Mouse (Mus musculus) lung, postnatal 0 days (tissue): ENCODE measurements at regions not wholly inside any gene's neighbourhood (a gene's known extent, or its start where the extent isn't known, plus 50 kb on each side); places are given as distances from the start of the nearest gene placed in this dataset.

ENCODE experiments used
- ATAC-seq: fragments of 200-750 bp; cut with Nextera tagmentation; 2 replicates; pipeline ENCODE4 v1.8.0; 2017; ENCODE audit warnings: moderate library complexity
- DNase-seq: peaks from one replicate; pipeline ENCODE4 v3.0.0-alpha.2; 2016; ENCODE audit warnings: low spot score
- H3K27ac ChIP-seq: fragments of 300-500 bp; sonication (generic); 2 replicates; pipeline ENCODE4 v1.5.1; 2014; ENCODE audit warnings: antibody characterized with exemption, mild to moderate bottlenecking, low read length, mixed read lengths
- H3K27me3 ChIP-seq: fragments of 300-500 bp; sonication (generic); replicated peaks from 2 replicates; pipeline ENCODE4 v1.6.1; 2014; ENCODE audit warnings: low read length, mixed read lengths; ENCODE audit not compliant: insufficient read depth
- H3K36me3 ChIP-seq: fragments of 300-500 bp; sonication (generic); 2 replicates; pipeline ENCODE4 v1.6.1; 2014; ENCODE audit warnings: low read length, mixed read lengths; ENCODE audit not compliant: insufficient read depth
- H3K4me1 ChIP-seq: fragments of 300-500 bp; sonication (generic); 2 replicates; pipeline ENCODE4 v1.6.1; 2014; ENCODE audit warnings: antibody characterized with exemption, low read depth, low read length, mixed read lengths; ENCODE audit not compliant: insufficient read depth
- H3K4me2 ChIP-seq: fragments of 300-500 bp; sonication (generic); replicated peaks from 2 replicates; pipeline ENCODE4 v1.6.1; 2014; ENCODE audit warnings: low read depth, mild to moderate bottlenecking, low read length, moderate library complexity, mixed read lengths
- H3K4me3 ChIP-seq: fragments of 300-500 bp; sonication (generic); 2 replicates; pipeline ENCODE4 v1.5.1; 2014; ENCODE audit warnings: low read depth, low read length
- H3K9ac ChIP-seq: fragments of 300-500 bp; sonication (generic); replicated peaks from 2 replicates; pipeline ENCODE4 v1.6.1; 2014; ENCODE audit warnings: low read depth, mild to moderate bottlenecking
- H3K9me3 ChIP-seq: fragments of 300-500 bp; sonication (generic); 2 replicates; pipeline ENCODE4 v1.6.1; 2016; ENCODE audit warnings: low read length, mixed read lengths
- CTCF ChIP-seq: IDR thresholded peaks from 2 replicates; pipeline ENCODE4 v1.5.1; 2016; ENCODE audit warnings: antibody characterized with exemption, mild to moderate bottlenecking
- EP300 ChIP-seq: IDR thresholded peaks from 2 replicates; pipeline ENCODE4 v1.6.1; 2016; ENCODE audit warnings: antibody characterized with exemption, mild to moderate bottlenecking, control low read depth
- WGBS: fragments of 180-500 bp; shearing (Covaris S2); extraction: QIAGEN DNeasy Blood & Tissue Kit; methylation state at CpG from one replicate; pipeline ENCODE4 v1.1.7; 2014; 5-methylcytosine and 5-hydroxymethylcytosine counted together

DNA sequence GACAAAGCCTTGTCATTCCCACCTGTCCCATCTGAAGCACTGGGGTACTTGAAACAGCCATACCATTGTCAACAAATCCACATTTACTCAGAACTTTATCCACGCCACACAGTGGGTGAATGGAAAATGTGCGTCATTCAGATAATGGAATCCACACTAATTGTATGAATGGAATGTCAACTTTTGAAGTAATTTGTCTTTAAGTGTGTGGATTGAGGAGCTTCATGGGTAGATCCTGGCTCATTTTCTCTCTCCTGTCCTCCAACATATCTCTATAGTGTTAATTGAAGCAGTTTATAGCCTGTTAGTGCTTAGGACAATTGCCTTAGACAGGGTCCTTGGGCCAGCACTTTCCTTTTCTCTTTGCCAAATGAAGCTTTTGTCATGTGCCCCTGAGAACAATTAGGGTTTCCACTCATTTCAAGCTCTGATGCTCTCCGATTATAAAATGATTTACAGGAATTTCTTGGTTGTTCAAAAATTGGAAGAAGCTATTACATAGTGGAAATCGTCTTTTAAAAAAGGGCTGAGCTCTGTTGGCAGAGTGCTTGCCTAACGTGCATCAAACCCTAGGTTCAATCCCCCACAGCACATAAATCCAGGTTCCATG, 140.4 kb downstream of the Snx18 start:
- H3K4me2 ChIP-seq, result no peak overlapping the region
- 71% methylated on average over 5 of the region's 5 CpGs for whole genome bisulfite sequencing
- no peak for DNase-seq

DNA sequence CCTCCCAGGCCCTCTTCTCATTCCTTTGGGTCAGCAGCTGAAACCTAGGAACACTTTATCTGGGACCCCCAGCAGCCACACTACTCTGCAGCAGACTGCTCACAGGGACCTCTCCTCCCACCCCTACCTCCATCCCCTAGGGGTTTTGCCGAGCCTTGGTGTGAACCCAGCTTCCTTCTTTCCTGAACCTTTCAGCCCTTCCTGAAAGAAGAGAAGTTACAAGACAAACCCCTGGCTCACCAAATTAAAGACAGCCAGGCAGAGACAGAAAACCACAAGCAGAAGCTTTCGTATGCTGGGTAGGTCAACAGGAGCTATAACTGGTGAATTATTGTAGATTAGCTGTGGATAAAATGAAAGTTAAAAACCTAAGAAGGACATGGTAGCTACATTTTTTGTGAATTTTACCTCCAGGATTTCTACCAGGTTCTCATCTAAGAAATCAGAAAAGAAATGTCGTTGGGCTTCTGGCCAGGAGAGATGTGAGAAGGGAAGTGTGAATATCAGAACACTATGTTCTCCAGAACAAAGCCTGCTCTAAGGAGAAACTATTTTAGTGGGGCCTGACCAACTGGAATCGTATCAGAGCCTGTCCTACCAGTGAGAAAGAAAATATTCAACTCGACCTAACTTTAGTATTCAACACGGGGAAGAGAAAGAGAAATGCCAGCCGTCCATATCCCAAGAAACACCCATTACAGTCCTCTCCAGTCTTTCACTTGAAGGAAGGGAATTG, 147.4 kb downstream of the Snx18 start:
- 67% methylated on average over 7 of the region's 7 CpGs for WGBS
- Histone ChIP-seq H3K4me2 (no peak overlapping the region), H3K36me3 (no peaks in the 10 kb centered on the region), H3K27ac (no peak overlapping the region), H3K4me1 (no peaks in the 10 kb centered on the region), H3K9me3 (no peaks in the 10 kb centered on the region), H3K27me3 (no peaks in the 10 kb centered on the region), H3K4me3 (no peak overlapping the region), H3K9ac (no peak overlapping the region)
- DNase-seq (no peak), ATAC-seq (no peak)
- no peak for TF ChIP-seq CTCF
- TF ChIP-seq EP300, result no peak

More for the DNA sequence above, 140.4 kb downstream of the Snx18 start:
- TF ChIP-seq EP300 (no peak), CTCF (no peak)
- H3K9ac ChIP-seq, result no peak overlapping the region
- no peaks in the 10 kb centered on the region for H3K27me3 ChIP-seq
- H3K4me1 ChIP-seq, result no peaks in the 10 kb centered on the region
- no peak overlapping the region for H3K4me3 ChIP-seq
- ATAC-seq, result no peak
- H3K36me3 ChIP-seq, result no peaks in the 10 kb centered on the region
- H3K27ac ChIP-seq, result no peak overlapping the region
- H3K9me3 ChIP-seq, result no peaks in the 10 kb centered on the region

DNA sequence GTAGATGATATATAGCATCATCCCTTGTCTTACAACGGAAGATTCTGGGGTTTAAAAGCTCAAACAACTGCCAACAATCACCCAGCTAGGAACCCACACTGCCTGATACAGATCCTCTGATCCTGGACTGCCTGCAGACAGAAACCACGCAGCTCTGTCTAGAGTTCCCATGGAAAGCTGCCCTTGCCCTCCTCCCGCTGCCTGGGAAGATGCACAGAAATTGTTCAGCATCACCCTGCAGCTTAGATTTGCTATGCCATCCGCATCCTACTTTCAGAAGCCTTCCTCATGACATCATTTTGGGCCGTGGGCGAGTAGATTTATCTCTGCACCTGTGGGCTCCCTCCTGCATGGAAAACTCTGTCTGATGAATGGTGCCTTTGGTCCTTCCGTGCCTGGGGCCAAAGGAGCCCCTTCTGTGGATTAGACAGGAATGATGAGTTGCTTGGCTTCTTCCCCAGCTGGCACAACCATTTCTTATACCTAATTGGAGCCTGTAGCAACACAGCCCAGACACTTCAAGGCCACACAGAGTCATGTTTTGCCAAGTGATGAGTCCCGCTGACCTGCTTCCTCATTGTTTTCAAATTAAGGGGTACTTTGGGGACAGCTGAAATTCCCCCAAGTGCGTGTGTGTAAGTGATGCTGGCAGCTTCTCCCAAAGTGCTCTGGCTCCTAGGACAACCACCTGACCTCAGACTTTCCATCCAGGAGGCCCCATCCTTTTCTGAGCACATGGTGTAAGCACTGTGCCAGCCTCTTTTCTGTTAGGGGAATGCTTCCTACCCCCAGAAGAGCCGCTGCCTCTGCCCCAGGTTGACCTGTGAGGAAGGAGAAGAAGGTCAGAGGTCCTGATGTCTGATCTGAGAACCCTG, 153.9 kb downstream of the Snx18 start:
- 61% methylated on average over 10 of the region's 10 CpGs for WGBS
- Histone ChIP-seq H3K36me3 (no peaks in the 10 kb centered on the region), H3K4me3 (no peak overlapping the region), H3K4me1 (no peaks in the 10 kb centered on the region), H3K27ac (no peak overlapping the region), H3K27me3 (no peaks in the 10 kb centered on the region), H3K9ac (no peak overlapping the region), H3K4me2 (no peak overlapping the region), H3K9me3 (no peaks in the 10 kb centered on the region)
- no peak for ATAC-seq
- TF ChIP-seq EP300 (no peak), CTCF (no peak)
- no peak for DNase-seq

DNA sequence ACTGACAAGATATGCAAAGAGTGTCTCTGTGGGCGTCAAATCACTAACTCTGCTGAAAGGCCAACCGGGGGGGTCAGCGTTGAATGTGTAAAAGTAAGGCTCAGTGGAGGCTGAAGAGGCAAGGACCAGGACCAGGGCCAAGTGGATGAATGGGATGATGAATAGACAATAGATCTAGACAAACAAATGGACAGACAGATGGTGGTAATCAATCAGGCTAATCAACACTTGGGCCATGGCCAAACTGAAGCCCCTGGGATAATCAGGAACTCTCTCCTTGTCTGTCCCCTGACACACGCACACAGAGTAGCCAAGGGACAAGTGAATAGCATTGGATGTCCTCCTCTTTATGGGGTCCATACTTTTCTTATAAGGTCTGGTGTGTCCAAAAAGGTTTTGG, 154.9 kb downstream of the Snx18 start:
- Histone ChIP-seq H3K9ac (no peak overlapping the region), H3K9me3 (no peaks in the 10 kb centered on the region), H3K27me3 (no peaks in the 10 kb centered on the region), H3K27ac (no peak overlapping the region), H3K4me1 (no peaks in the 10 kb centered on the region), H3K36me3 (no peaks in the 10 kb centered on the region), H3K4me2 (no peak overlapping the region), H3K4me3 (no peak overlapping the region)
- ATAC-seq (no peak), DNase-seq (no peak)
- 50% methylated on average over 4 of the region's 4 CpGs for WGBS
- TF ChIP-seq CTCF (no peak), EP300 (no peak)

DNA sequence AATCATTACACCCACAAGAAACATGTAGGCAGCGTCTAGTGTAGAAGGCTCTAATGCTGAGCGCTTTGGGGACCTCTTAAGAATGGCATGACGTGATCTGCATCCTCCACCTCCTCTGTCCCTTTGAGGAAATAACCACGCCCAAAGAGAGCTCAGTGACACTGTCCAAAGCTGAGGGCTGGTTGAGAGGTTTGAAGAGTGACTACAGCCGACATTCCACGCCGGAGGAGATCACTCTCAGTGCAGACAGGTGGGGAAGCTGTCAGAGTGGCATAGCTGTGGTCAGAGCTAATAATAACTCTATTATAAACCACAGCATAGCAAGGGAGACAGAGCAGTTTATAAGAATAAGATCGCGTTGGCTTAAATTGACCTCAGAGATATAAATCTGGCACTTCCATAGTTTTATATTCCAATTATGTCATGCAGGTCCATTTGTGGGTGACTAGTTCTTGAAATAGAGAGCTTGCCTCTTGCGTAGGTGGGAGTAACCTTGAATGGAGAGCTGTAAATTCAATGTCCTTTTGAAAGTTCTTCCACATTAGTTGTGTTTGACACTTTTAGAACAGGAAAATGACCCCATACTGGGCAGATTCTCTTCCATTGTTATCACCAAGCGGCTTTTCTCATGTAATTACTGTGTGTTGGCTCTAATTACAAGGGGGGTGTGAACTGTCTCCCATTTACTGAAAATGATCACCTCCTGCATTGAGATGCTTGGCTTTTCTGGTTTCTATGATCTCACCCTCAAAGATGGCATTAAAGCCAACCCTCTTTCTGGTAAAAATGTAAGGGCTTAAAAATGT, 161.7 kb downstream of the BC067074 start:
- WGBS, result 51% methylated on average over 11 of the region's 11 CpGs
- ATAC-seq (peak; percentile 95), DNase-seq (peak; percentile 59)
- Histone ChIP-seq H3K36me3 (no peaks in the 10 kb centered on the region), H3K4me2 (no peak overlapping the region), H3K9ac (no peak overlapping the region), H3K9me3 (no peaks in the 10 kb centered on the region), H3K4me1 (no peaks in the 10 kb centered on the region), H3K4me3 (no peak overlapping the region), H3K27ac (no peak overlapping the region), H3K27me3 (no peaks in the 10 kb centered on the region)
- peak; percentile 87 for TF ChIP-seq EP300
- no peak for TF ChIP-seq CTCF

DNA sequence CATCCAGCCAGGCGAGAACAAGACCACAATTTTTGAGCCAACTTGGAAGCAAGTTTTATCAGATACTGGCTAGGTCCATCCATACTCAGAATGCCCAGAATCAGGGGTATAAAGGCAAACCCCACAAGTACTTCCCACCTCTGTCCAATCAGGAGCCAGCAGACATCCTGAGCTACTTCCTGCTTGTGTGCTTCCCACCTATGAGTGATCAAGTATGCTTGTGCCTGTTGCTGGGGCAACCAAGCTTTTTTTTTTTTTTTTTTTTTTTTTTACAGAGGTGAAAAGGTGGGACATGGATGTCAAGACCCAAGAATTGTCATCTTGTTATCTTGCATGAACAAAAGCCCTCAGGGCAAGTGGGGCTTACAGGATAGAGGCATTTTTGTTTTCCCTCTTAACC, 155.4 kb downstream of the BC067074 start:
- H3K27ac ChIP-seq, result no peak overlapping the region
- no peaks in the 10 kb centered on the region for H3K36me3 ChIP-seq
- no peaks in the 10 kb centered on the region for H3K27me3 ChIP-seq
- H3K4me3 ChIP-seq, result no peak overlapping the region
- H3K4me2 ChIP-seq, result no peak overlapping the region
- TF ChIP-seq CTCF, result no peak
- TF ChIP-seq EP300, result no peak
- no peak for DNase-seq
- 78% methylated on average over 1 of the region's 1 CpGs for WGBS
- no peak overlapping the region for H3K9ac ChIP-seq
- no peak for ATAC-seq
- H3K9me3 ChIP-seq, result no peaks in the 10 kb centered on the region
- H3K4me1 ChIP-seq, result no peaks in the 10 kb centered on the region
